Mouse (Mus musculus) spleen, adult 2 months (tissue): ENCODE data around the gene Ppargc1a.

ENCODE experiments used
- CTCF ChIP-seq: fragments of 200-500 bp; IDR thresholded peaks from 2 replicates; pipeline ENCODE4 v1.5.1; 2011; ENCODE audit warnings: mild to moderate bottlenecking, inconsistent platforms; ENCODE audit not compliant: insufficient read depth, insufficient read length, insufficient replicate concordance; ENCODE audit errors: extremely low read depth
- POLR2A ChIP-seq: fragments of 200-500 bp; IDR thresholded peaks from 2 replicates; pipeline ENCODE4 v1.6.1; 2011; ENCODE audit warnings: low read depth, low read length, inconsistent platforms

DNA sequence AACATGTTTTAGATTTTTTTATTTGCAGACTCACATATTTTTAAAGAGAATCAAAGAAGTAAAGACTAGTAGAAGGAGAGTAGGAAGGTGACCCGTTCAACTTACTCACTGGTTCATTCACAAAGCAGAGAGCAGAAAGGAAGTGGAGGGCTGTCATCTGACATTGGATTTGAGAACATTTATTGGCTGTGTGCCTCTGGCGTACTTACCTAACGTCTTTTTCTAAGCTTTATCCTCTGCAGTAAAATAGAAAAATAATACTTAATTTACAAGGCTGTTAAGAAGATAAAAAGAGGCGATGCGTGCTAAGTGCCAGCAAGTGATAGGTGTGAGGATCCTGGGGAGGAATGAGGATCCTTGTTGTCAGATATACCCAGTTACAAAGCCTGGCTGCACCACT, 24.7 kb upstream of the Ppargc1a start:
- no peak for TF ChIP-seq CTCF
- TF ChIP-seq POLR2A = no peak
